Mouse (Mus musculus) forebrain, embryonic 11.5 days (tissue): ENCODE measurements at regions not wholly inside any gene's neighbourhood (a gene's known extent, or its start where the extent isn't known, plus 50 kb on each side); places are given as distances from the start of the nearest gene placed in this dataset.

Source experiments
- ATAC-seq: fragments of 200-750 bp; cut with Nextera tagmentation; replicated peaks from 2 replicates; pipeline ENCODE4 v1.8.0; 2017; ENCODE audit warnings: moderate TSS enrichment; ENCODE audit not compliant: low FRiP score
- DNase-seq: peaks from one replicate; pipeline ENCODE4 v3.0.0-alpha.2; 2017; ENCODE audit warnings: low spot score
- H3K27ac ChIP-seq: fragments of 300-500 bp; sonication (generic); 2 replicates; pipeline ENCODE4 v1.5.1; 2014; ENCODE audit warnings: low read depth, low read length
- H3K27me3 ChIP-seq: fragments of 300-500 bp; sonication (generic); 2 replicates; pipeline ENCODE4 v1.6.1; 2014; ENCODE audit warnings: mild to moderate bottlenecking, low read length, mixed read lengths; ENCODE audit not compliant: control insufficient read depth, insufficient read depth
- H3K36me3 ChIP-seq: fragments of 300-500 bp; sonication (generic); 2 replicates; pipeline ENCODE4 v1.6.1; 2014; ENCODE audit warnings: mild to moderate bottlenecking, low read length, moderate library complexity, mixed read lengths; ENCODE audit not compliant: control insufficient read depth, insufficient read depth
- H3K4me1 ChIP-seq: fragments of 300-500 bp; sonication (generic); replicated peaks from 2 replicates; pipeline ENCODE4 v1.6.1; 2014; ENCODE audit warnings: low read length, mixed read lengths; ENCODE audit not compliant: control insufficient read depth, insufficient read depth
- H3K4me2 ChIP-seq: fragments of 300-500 bp; sonication (generic); 2 replicates; pipeline ENCODE4 v1.6.1; 2014; ENCODE audit warnings: low read depth, mild to moderate bottlenecking, low read length, moderate library complexity, mixed read lengths; ENCODE audit not compliant: severe bottlenecking
- H3K4me3 ChIP-seq: fragments of 300-500 bp; sonication (generic); 2 replicates; pipeline ENCODE4 v1.5.1; 2014; ENCODE audit warnings: low read depth, low read length
- H3K9ac ChIP-seq: fragments of 300-500 bp; sonication (generic); 2 replicates; pipeline ENCODE4 v1.6.1; 2014; ENCODE audit warnings: low read length
- H3K9me3 ChIP-seq: fragments of 300-500 bp; sonication (generic); 2 replicates; pipeline ENCODE4 v1.6.1; 2016; ENCODE audit warnings: low read length, mixed read lengths; ENCODE audit not compliant: control insufficient read depth
- WGBS: fragments of 180-500 bp; shearing (Covaris S2); extraction: QIAGEN DNeasy Blood & Tissue Kit; methylation state at CpG from one replicate; pipeline ENCODE4 v1.1.7; 2014; 5-methylcytosine and 5-hydroxymethylcytosine counted together

GRCm38 (mm10) chr8:103405787-103406186, 620.3 kb upstream of the Cdh11 start:
- ATAC-seq: no peak
- WGBS: 87% methylated on average over 12 of the region's 12 CpGs
- Histone ChIP-seq H3K36me3 (no peaks in the 10 kb centered on the region), H3K4me1 (no peaks in the 10 kb centered on the region), H3K9ac (no peak overlapping the region), H3K4me3 (no peak overlapping the region), H3K27ac (no peak overlapping the region), H3K9me3 (no peaks in the 10 kb centered on the region), H3K4me2 (no peak overlapping the region), H3K27me3 (no peaks in the 10 kb centered on the region)
- no peak for DNase-seq

- H3K4me2 ChIP-seq: no peak overlapping the region
- H3K9ac ChIP-seq: no peak overlapping the region
- DNase-seq (no peak), ATAC-seq (no peak)
- 83% methylated on average over 2 of the region's 2 CpGs for WGBS
- no peaks in the 10 kb centered on the region for H3K27me3 ChIP-seq
- no peak overlapping the region for H3K27ac ChIP-seq
- H3K36me3 ChIP-seq: no peaks in the 10 kb centered on the region
- no peaks in the 10 kb centered on the region for H3K9me3 ChIP-seq
- H3K4me3 ChIP-seq: no peak overlapping the region
- no peaks in the 10 kb centered on the region for H3K4me1 ChIP-seq
Observed at GRCm38 (mm10) chr8:103406921-103407320, 621.5 kb upstream of the Cdh11 start.

- ATAC-seq (no peak), DNase-seq (no peak)
- Histone ChIP-seq H3K4me1 (no peaks in the 10 kb centered on the region), H3K4me2 (no peak overlapping the region), H3K9ac (no peak overlapping the region), H3K36me3 (no peaks in the 10 kb centered on the region), H3K4me3 (no peak overlapping the region), H3K9me3 (no peaks in the 10 kb centered on the region), H3K27ac (no peak overlapping the region), H3K27me3 (no peaks in the 10 kb centered on the region)
- 91% methylated on average over 5 of the region's 5 CpGs for WGBS
Observed at GRCm38 (mm10) chr8:103407631-103408030, 622.2 kb upstream of the Cdh11 start.

GRCm38 (mm10) chr8:103408411-103408810, 623.0 kb upstream of the Cdh11 start:
- Histone ChIP-seq H3K27ac (no peak overlapping the region), H3K9me3 (no peaks in the 10 kb centered on the region), H3K4me2 (no peak overlapping the region), H3K27me3 (no peaks in the 10 kb centered on the region), H3K4me3 (no peak overlapping the region), H3K4me1 (no peaks in the 10 kb centered on the region), H3K36me3 (no peaks in the 10 kb centered on the region), H3K9ac (no peak overlapping the region)
- no peak for ATAC-seq
- no peak for DNase-seq
- WGBS: 92% methylated on average over 3 of the region's 3 CpGs

- no peaks in the 10 kb centered on the region for H3K36me3 ChIP-seq
- WGBS: 71% methylated on average over 2 of the region's 2 CpGs
- no peak overlapping the region for H3K9ac ChIP-seq
- DNase-seq (peak; percentile 63), ATAC-seq (no peak)
- H3K4me3 ChIP-seq: no peak overlapping the region
- no peak overlapping the region for H3K4me2 ChIP-seq
- H3K4me1 ChIP-seq: no peaks in the 10 kb centered on the region
- H3K9me3 ChIP-seq: no peaks in the 10 kb centered on the region
- no peaks in the 10 kb centered on the region for H3K27me3 ChIP-seq
- no peak overlapping the region for H3K27ac ChIP-seq
Observed at GRCm38 (mm10) chr8:103409121-103409551, 623.7 kb upstream of the Cdh11 start.

GRCm38 (mm10) chr8:103412731-103413130, 627.3 kb upstream of the Cdh11 start:
- Histone ChIP-seq H3K9ac (no peak overlapping the region), H3K36me3 (no peaks in the 10 kb centered on the region), H3K4me2 (no peak overlapping the region), H3K27me3 (no peaks in the 10 kb centered on the region), H3K4me3 (no peak overlapping the region), H3K27ac (no peak overlapping the region), H3K4me1 (no peaks in the 10 kb centered on the region), H3K9me3 (no peaks in the 10 kb centered on the region)
- ATAC-seq (no peak), DNase-seq (no peak)
- 88% methylated on average over 7 of the region's 7 CpGs for WGBS

GRCm38 (mm10) chr8:103413589-103414575, 628.4 kb upstream of the Cdh11 start:
- whole genome bisulfite sequencing: 66% methylated on average over 11 of the region's 11 CpGs
- Histone ChIP-seq H3K36me3 (no peaks in the 10 kb centered on the region), H3K4me3 (no peak overlapping the region), H3K4me2 (no peak overlapping the region), H3K27me3 (no peaks in the 10 kb centered on the region), H3K4me1 (no peaks in the 10 kb centered on the region), H3K9me3 (no peaks in the 10 kb centered on the region), H3K27ac (no peak overlapping the region), H3K9ac (no peak overlapping the region)
- no peak for ATAC-seq
- DNase-seq: no peak

GRCm38 (mm10) chr8:103422313-103422973, 637.0 kb upstream of the Cdh11 start:
- Histone ChIP-seq H3K36me3 (no peaks in the 10 kb centered on the region), H3K9ac (no peak overlapping the region), H3K4me3 (no peak overlapping the region), H3K27ac (no peak overlapping the region), H3K4me1 (no peaks in the 10 kb centered on the region), H3K9me3 (no peaks in the 10 kb centered on the region), H3K4me2 (no peak overlapping the region), H3K27me3 (no peaks in the 10 kb centered on the region)
- 88% methylated on average over 2 of the region's 2 CpGs for WGBS
- DNase-seq: no peak
- ATAC-seq: no peak
